Mouse (Mus musculus): ENCODE data around the gene Mpv17l. TPM values are rescaled to one million over a fixed set of nuclear protein-coding genes. Genes with fewer than 3 reads are reported as not detected.
A peak's percentile ranks its signal among the peaks of the same experiment; 100 is the strongest.
"Not testable (repeated sequence)": the region's sequence is repeated elsewhere in the genome, so short reads cannot be mapped to it uniquely, and the experiment has no call there.

Mpv17l gene
- 11.1 and 13.2 TPM in 2 replicates for polyA plus RNA-seq (2015; fragmentation: Nextera tagmentation; extraction: Ambion mirVana)

DNA sequence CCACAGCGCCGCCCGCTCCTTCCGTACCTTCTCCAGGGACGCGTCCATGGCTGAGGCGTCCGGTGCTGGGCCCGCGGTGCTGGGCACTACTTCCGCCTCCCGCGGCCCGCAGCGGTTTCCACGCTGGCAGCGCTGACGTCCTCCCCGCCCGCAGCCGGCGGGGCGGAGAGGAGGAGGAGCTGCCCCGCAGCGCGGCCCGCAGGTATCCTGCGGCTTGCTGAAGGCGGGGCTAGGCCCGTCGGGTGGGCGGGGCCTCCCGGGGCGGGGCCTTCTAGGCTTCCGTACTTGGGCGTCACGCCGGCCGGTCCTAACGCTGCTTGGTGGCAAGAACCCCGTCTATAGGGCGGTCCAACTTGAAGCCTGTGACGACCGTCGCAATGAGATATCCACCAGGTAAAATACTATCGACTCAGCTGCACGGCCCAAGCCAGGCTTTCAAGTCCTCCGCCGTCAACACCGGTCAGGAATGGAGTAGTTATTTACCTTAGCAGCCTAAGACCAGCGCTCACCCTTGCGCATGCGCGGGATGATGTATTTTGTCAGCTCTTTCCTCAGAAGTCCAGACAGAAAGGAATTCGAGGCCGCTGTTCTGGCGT lies at the start of gene Mpv17l, which contains the start of gene Pdxdc1:
Gene Mpv17l (plus strand): TSS at position 274 of the 596 bp plus-strand sequence.
Gene Pdxdc1 (minus strand): TSS at position 244 of the 596 bp plus-strand sequence.
- under 1% methylated on average over 47 of the region's 57 CpGs for WGBS
- Histone ChIP-seq H3K4me2 (ENCODE audit: low read depth, low read length) (peak within 1 kb of the TSS; percentile 92), H3K4me3 (replicated peaks; ENCODE audit: low read length) (peak within 1 kb of the TSS; percentile 100), H3K27me3 (ENCODE audit: control insufficient read depth, insufficient read depth, low read length) (no peaks in the 10 kb centered on the region), H3K9ac (ENCODE audit: low read length) (peak within 1 kb of the TSS; percentile 98), H3K36me3 (ENCODE audit: control insufficient read depth, insufficient read depth, low read length) (no peaks in the 10 kb centered on the region), H3K27ac (ENCODE audit: low read length) (peak within 1 kb of the TSS; percentile 91), H3K9me3 (replicated peaks; ENCODE audit: control insufficient read depth, low read length) (no peaks in the 10 kb centered on the region), H3K4me1 (ENCODE audit: control insufficient read depth, insufficient read depth, low read length) (peaks cover 16% of the 10 kb centered on the region)
- peak; percentile 97 for ATAC-seq (ENCODE audit: insufficient read depth, low FRiP score)

DNA sequence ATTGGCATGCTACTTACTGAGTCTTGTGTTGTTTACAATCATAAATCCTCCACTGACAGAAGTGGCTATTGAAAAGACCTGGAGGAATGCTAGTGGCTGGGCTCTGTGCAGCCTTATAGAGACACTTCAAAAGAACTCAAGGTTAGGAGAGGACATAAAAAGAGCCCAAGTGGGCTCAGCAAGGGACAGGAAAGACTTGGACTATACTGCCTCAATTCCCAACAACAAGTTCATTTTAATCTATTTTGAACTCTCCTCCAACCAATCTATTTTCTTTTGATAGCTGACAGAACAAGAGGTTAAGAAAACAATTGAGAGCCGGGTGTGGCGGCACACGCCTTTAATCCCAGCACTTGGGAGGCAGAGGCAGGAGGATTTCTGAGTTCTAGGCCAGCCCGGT lies 49.1 kb upstream of the Mpv17l start:
- Histone ChIP-seq H3K36me3 (ENCODE audit: control insufficient read depth, insufficient read depth, low read length) (peaks cover 16% of the 10 kb centered on the region), H3K4me1 (ENCODE audit: control insufficient read depth, insufficient read depth, low read length) (no peaks in the 10 kb centered on the region), H3K27me3 (ENCODE audit: control insufficient read depth, insufficient read depth, low read length) (no peaks in the 10 kb centered on the region), H3K9ac (ENCODE audit: low read length) (no peak overlapping the region), H3K4me2 (ENCODE audit: low read depth, low read length) (no peak overlapping the region), H3K4me3 (replicated peaks; ENCODE audit: low read length) (no peak overlapping the region), H3K9me3 (replicated peaks; ENCODE audit: control insufficient read depth, low read length) (no peaks in the 10 kb centered on the region), H3K27ac (ENCODE audit: low read length) (no peak overlapping the region)
- WGBS = 91% methylated on average over 4 of the region's 4 CpGs
- ATAC-seq (ENCODE audit: insufficient read depth, low FRiP score) = no peak

DNA sequence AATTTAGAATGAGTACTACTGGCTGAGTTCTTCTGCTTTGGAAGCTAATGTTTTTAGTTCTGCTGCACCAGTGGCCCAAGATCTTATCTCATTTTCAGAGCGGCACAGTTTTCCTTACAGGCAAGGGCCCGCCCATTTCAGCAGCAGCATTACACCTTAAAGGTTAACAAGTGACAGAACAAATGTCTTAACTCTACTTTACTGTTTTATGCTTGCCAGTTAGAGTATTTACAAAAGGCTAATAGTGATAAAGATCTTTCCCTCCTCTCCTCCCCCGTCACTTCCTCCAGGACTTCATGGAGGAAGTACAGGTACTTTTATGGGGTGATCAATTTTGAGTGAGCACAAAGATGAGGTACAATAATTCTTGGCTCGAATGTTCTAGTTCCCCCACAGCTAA lies 36.9 kb upstream of the Mpv17l start:
- Histone ChIP-seq H3K9ac (ENCODE audit: low read length) (no peak overlapping the region), H3K27ac (ENCODE audit: low read length) (peak overlapping the region; percentile 21; the same call in 1 of the 2 replicates), H3K9me3 (replicated peaks; ENCODE audit: control insufficient read depth, low read length) (no peaks in the 10 kb centered on the region), H3K4me2 (ENCODE audit: low read depth, low read length) (no peak overlapping the region), H3K27me3 (ENCODE audit: control insufficient read depth, insufficient read depth, low read length) (no peaks in the 10 kb centered on the region), H3K4me3 (replicated peaks; ENCODE audit: low read length) (no peak overlapping the region), H3K4me1 (ENCODE audit: control insufficient read depth, insufficient read depth, low read length) (no peaks in the 10 kb centered on the region), H3K36me3 (ENCODE audit: control insufficient read depth, insufficient read depth, low read length) (peaks cover 24% of the 10 kb centered on the region)
- WGBS = 49% methylated on average over 4 of the region's 4 CpGs
- no peak for ATAC-seq (ENCODE audit: insufficient read depth, low FRiP score)

DNA sequence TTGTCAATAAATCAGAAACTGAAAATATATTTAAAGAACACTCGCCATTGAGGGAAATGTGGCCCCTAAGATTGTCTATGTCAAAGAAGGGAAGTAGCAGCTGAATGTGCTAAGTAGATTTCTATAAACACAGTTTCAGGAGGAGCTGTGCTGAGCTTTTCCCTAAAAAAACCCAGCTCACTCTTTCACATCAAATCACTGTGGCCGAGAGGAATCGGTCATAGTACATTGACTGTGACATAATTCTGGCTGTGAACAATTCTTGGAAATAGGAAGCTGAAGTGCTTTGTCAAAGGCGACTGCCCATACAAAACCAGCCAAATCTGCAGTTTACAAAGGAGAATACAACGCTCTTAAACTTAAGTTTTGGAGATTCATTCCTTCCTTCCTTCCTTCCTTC lies 36.3 kb upstream of the Mpv17l start:
- Histone ChIP-seq H3K27ac (ENCODE audit: low read length) (peak overlapping the region; percentile 21; the same call in 1 of the 2 replicates), H3K27me3 (ENCODE audit: control insufficient read depth, insufficient read depth, low read length) (no peaks in the 10 kb centered on the region), H3K9me3 (replicated peaks; ENCODE audit: control insufficient read depth, low read length) (no peaks in the 10 kb centered on the region), H3K4me1 (ENCODE audit: control insufficient read depth, insufficient read depth, low read length) (no peaks in the 10 kb centered on the region), H3K4me2 (ENCODE audit: low read depth, low read length) (no peak overlapping the region), H3K4me3 (replicated peaks; ENCODE audit: low read length) (no peak overlapping the region), H3K9ac (ENCODE audit: low read length) (no peak overlapping the region), H3K36me3 (ENCODE audit: control insufficient read depth, insufficient read depth, low read length) (peaks cover 24% of the 10 kb centered on the region)
- 60% methylated on average over 5 of the region's 5 CpGs for WGBS
- no peak for ATAC-seq (ENCODE audit: insufficient read depth, low FRiP score)

DNA sequence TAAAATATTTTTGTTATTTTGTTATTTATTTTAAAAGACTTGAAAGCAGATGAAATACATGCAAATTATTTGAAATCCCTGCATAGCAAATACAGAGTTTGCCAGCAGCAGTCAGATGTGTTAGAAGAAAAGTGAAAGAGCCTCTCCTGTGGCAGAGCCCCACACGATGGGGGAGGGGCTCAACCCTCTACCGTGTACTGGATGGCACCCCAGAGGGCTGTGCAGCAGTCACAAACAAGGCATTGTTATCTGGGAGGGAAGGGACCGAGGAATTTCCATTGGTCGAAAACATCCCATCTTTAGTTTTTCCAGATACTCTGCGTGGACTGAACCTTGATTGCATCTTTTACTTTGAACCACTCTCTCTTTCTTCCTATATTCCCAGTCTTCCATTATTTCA lies 35.6 kb upstream of the Mpv17l start:
- H3K9me3 ChIP-seq (replicated peaks; ENCODE audit: control insufficient read depth, low read length); H3K4me2 ChIP-seq (ENCODE audit: low read depth, low read length); H3K27me3 ChIP-seq (ENCODE audit: control insufficient read depth, insufficient read depth, low read length); H3K27ac ChIP-seq (ENCODE audit: low read length); H3K4me3 ChIP-seq (replicated peaks; ENCODE audit: low read length); H3K4me1 ChIP-seq (ENCODE audit: control insufficient read depth, insufficient read depth, low read length); H3K9ac ChIP-seq (ENCODE audit: low read length); ATAC-seq (ENCODE audit: insufficient read depth, low FRiP score): not testable (repeated sequence)
- 51% methylated on average over 5 of the region's 5 CpGs for WGBS
- peaks cover 24% of the 10 kb centered on the region for H3K36me3 ChIP-seq (ENCODE audit: control insufficient read depth, insufficient read depth, low read length)

DNA sequence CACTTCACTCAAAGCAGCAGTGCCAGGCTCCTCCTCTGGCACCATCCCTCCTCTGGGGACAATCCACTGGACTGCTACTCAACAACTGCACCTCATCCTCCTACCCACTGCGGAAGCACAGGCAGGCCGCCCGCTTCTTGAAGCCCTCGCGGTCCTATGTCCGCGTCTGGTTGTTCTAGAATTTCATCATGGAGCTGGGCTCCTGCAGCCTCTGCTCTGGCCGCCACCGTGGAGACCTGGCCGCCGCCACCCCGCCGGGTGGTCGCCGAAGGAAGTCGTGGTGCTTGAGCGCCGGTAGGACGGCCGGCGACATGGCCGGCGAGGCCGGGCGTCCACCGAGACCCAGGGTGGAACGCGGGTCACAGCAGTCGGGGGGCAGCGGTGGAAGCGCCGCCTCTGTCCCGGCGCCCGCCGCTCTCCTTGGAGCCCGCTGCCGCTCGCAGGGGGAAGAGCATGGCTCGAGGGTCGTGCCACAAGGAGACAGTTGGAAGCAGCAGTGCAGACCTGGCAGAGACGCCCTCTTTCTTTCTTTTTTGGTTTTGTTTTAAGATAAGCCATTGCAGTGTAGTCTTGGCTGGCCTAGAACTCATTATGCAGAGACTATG lies 34.9 kb upstream of the Mpv17l start:
- no peaks in the 10 kb centered on the region for H3K9me3 ChIP-seq (replicated peaks; ENCODE audit: control insufficient read depth, low read length)
- peaks cover 19% of the 10 kb centered on the region for H3K36me3 ChIP-seq (ENCODE audit: control insufficient read depth, insufficient read depth, low read length)
- no peaks in the 10 kb centered on the region for H3K27me3 ChIP-seq (ENCODE audit: control insufficient read depth, insufficient read depth, low read length)
- 0 out of 2 replicates have a peak overlapping the region, but pooled peaks have one; percentile 35 for H3K9ac ChIP-seq (ENCODE audit: low read length)
- H3K4me2 ChIP-seq (ENCODE audit: low read depth, low read length) = no peak overlapping the region
- 38% methylated on average over 42 of the region's 42 CpGs for WGBS
- no peak for ATAC-seq (ENCODE audit: insufficient read depth, low FRiP score)
- H3K4me1 ChIP-seq (ENCODE audit: control insufficient read depth, insufficient read depth, low read length) = no peaks in the 10 kb centered on the region
- H3K4me3 ChIP-seq (replicated peaks; ENCODE audit: low read length) = no peak overlapping the region
- no peak overlapping the region for H3K27ac ChIP-seq (ENCODE audit: low read length)

DNA sequence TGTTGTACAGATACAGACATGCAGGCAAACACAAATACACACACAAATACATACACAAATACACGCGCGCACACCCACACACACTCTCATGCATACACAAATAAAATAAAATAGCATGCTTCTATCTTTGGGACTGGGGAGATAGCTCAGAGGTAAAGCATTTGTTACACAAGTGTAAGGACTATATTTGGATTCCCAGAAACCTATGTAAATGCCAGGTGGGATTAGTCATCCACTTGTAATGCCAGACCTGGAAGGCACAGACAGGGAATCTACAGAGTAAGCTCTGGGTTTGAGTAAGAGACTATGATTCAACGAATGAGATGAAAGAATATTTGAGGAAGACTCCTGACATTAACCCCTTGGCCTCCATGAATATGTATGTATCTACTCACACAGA lies 27.5 kb upstream of the Mpv17l start:
- no peak for ATAC-seq (ENCODE audit: insufficient read depth, low FRiP score)
- Histone ChIP-seq H3K4me3 (replicated peaks; ENCODE audit: low read length) (no peak overlapping the region), H3K9ac (ENCODE audit: low read length) (no peak overlapping the region), H3K4me1 (ENCODE audit: control insufficient read depth, insufficient read depth, low read length) (no peaks in the 10 kb centered on the region), H3K27ac (ENCODE audit: low read length) (no peak overlapping the region), H3K9me3 (replicated peaks; ENCODE audit: control insufficient read depth, low read length) (no peaks in the 10 kb centered on the region), H3K27me3 (ENCODE audit: control insufficient read depth, insufficient read depth, low read length) (no peaks in the 10 kb centered on the region), H3K4me2 (ENCODE audit: low read depth, low read length) (no peak overlapping the region), H3K36me3 (ENCODE audit: control insufficient read depth, insufficient read depth, low read length) (peaks cover 21% of the 10 kb centered on the region; the same call in 1 of the 2 replicates)
- WGBS = 91% methylated on average over 4 of the region's 4 CpGs

DNA sequence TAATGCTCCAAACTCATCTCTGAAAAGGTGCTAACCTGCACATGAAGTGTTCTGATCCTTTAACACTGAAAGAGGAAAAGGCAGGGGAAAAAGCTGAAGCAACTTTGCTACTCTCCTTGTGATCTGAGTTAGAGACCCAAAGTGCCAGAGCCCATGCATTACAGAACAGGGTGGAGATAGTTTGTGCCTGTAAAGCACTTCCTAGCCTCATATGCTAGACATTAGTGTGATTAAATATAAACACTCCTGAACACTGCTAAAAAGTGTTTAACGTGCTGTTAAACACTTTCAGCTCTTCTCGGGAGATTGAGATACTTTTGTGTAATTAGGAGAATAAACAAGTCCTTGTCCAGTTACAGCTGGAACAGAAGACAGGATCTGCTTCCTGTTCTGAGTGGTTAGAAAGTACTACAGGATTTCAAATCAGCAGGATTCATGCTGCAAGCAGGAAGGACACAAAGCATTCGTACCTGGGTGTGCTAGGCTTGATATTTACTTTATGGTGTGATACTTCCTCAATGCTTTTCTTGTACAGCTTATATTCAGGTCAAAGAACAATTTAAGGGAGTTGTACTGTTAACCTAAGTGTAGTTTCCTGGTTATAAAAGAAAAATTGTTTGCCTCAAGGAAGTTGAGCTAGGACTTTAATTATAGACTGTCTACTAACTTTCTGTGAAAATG lies 19.7 kb upstream of the Mpv17l start:
- peak overlapping the region; percentile 94 for H3K27ac ChIP-seq (ENCODE audit: low read length)
- no peak overlapping the region for H3K4me3 ChIP-seq (replicated peaks; ENCODE audit: low read length)
- peak; percentile 89; the same call in 1 of the 2 replicates for ATAC-seq (ENCODE audit: insufficient read depth, low FRiP score)
- H3K9ac ChIP-seq (ENCODE audit: low read length) = no peak overlapping the region
- H3K4me2 ChIP-seq (ENCODE audit: low read depth, low read length) = 0 out of 2 replicates have a peak overlapping the region, but pooled peaks have one; percentile 6
- 0 out of 2 replicates have a peak, but pooled peaks cover 11% of the 10 kb centered on the region for H3K36me3 ChIP-seq (ENCODE audit: control insufficient read depth, insufficient read depth, low read length)
- H3K27me3 ChIP-seq (ENCODE audit: control insufficient read depth, insufficient read depth, low read length) = no peaks in the 10 kb centered on the region
- peaks cover 6% of the 10 kb centered on the region for H3K4me1 ChIP-seq (ENCODE audit: control insufficient read depth, insufficient read depth, low read length)
- WGBS = 7% methylated on average over 3 of the region's 3 CpGs
- no peaks in the 10 kb centered on the region for H3K9me3 ChIP-seq (replicated peaks; ENCODE audit: control insufficient read depth, low read length)

DNA sequence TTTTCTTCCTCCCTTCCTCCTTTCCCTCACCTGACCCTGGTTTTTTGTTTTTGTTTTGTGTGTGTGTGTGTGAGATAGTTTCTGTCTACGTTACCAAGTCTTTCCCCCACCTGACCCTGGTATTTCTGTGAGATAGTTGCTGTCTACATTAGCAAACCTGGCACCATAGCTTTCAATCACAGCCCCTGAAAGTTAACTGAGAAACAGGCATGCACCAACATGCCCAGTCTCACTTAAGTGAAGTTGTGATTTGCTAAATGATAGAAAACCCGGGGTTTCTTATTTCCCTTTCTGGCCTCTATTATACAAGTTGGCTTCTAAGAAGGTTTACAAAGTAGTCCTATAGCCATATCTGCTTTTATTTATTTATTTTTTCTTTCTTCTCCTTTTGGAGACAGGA lies 12.5 kb upstream of the Mpv17l start:
- Histone ChIP-seq H3K36me3 (ENCODE audit: control insufficient read depth, insufficient read depth, low read length) (no peaks in the 10 kb centered on the region), H3K9me3 (replicated peaks; ENCODE audit: control insufficient read depth, low read length) (no peaks in the 10 kb centered on the region), H3K27ac (ENCODE audit: low read length) (no peak overlapping the region), H3K4me2 (ENCODE audit: low read depth, low read length) (no peak overlapping the region), H3K27me3 (ENCODE audit: control insufficient read depth, insufficient read depth, low read length) (no peaks in the 10 kb centered on the region), H3K9ac (ENCODE audit: low read length) (no peak overlapping the region), H3K4me3 (replicated peaks; ENCODE audit: low read length) (no peak overlapping the region), H3K4me1 (ENCODE audit: control insufficient read depth, insufficient read depth, low read length) (0 out of 2 replicates have a peak, but pooled peaks cover 3% of the 10 kb centered on the region)
- no peak for ATAC-seq (ENCODE audit: insufficient read depth, low FRiP score)
- 77% methylated on average over 2 of the region's 2 CpGs for WGBS

All from stomach, embryonic 16.5 days (tissue).